Mouse (Mus musculus): Measurements from ENCODE around the gene Stat2.
"Not testable (repeated sequence)": the region's sequence is repeated elsewhere in the genome, so short reads cannot be mapped to it uniquely, and the experiment has no call there.

The Stat2 gene

GRCm38 (mm10) chr10:128258953-128259352, 11.4 kb upstream of the Stat2 start:
- DNase-seq (ENCODE audit: low read depth, low spot score) = no peak

- no peak for DNase-seq (ENCODE audit: low read depth, low spot score)
These were observed 10.4 kb upstream of the Stat2 start for GRCm38 (mm10) chr10:128259946-128260345.

GRCm38 (mm10) chr10:128260376-128260775, 10.0 kb upstream of the Stat2 start:
- not testable (repeated sequence) for DNase-seq (ENCODE audit: low read depth, low spot score)

GRCm38 (mm10) chr10:128262300-128262699, 8.1 kb upstream of the Stat2 start:
- no peak for DNase-seq (ENCODE audit: low read depth, low spot score)

GRCm38 (mm10) chr10:128263393-128264310, 6.7 kb upstream of the Stat2 start:
- DNase-seq (ENCODE audit: low read depth, low spot score) = no peak

- DNase-seq (ENCODE audit: low read depth, low spot score) = no peak
These were observed 2.0 kb upstream of the Stat2 start, which contains the start of gene Apof for GRCm38 (mm10) chr10:128268371-128268770. Apof (plus strand) TSS chr10:128268671.

GRCm38 (mm10) chr10:128269206-128269910, 1.0 kb upstream of the Stat2 start:
- DNase-seq (ENCODE audit: low read depth, low spot score) = no peak

- DNase-seq (ENCODE audit: low read depth, low spot score) = no peak
These were observed 507 bp downstream of the Stat2 start for GRCm38 (mm10) chr10:128270866-128271265.

- DNase-seq (ENCODE audit: low read depth, low spot score) = no peak
These were observed 1.5 kb downstream of the Stat2 start for GRCm38 (mm10) chr10:128271883-128272282.

- DNase-seq (ENCODE audit: low read depth, low spot score) = not testable (repeated sequence)
These were observed 2.6 kb downstream of the Stat2 start for GRCm38 (mm10) chr10:128272819-128273439.

- not testable (repeated sequence) for DNase-seq (ENCODE audit: low read depth, low spot score)
These were observed 5.0 kb downstream of the Stat2 start for GRCm38 (mm10) chr10:128275374-128275773.

GRCm38 (mm10) chr10:128278158-128278557, 7.8 kb downstream of the Stat2 start:
- DNase-seq (ENCODE audit: low read depth, low spot score) = no peak

GRCm38 (mm10) chr10:128280943-128281342, 10.6 kb downstream of the Stat2 start:
- DNase-seq (ENCODE audit: low read depth, low spot score) = no peak

- no peak for DNase-seq (ENCODE audit: low read depth, low spot score)
These were observed 11.3 kb downstream of the Stat2 start for GRCm38 (mm10) chr10:128281682-128282081.

- DNase-seq (ENCODE audit: low read depth, low spot score) = no peak
These were observed 12.6 kb downstream of the Stat2 start for GRCm38 (mm10) chr10:128282886-128283450.

- DNase-seq (ENCODE audit: low read depth, low spot score) = peak; percentile 69
These were observed 13.5 kb downstream of the Stat2 start for GRCm38 (mm10) chr10:128283604-128284579.

- DNase-seq (ENCODE audit: low read depth, low spot score) = not testable (repeated sequence)
These were observed 20.2 kb downstream of the Stat2 start for GRCm38 (mm10) chr10:128290594-128290993.

GRCm38 (mm10) chr10:128296370-128297090, 26.2 kb downstream of the Stat2 start:
- no peak for DNase-seq (ENCODE audit: low read depth, low spot score)

- DNase-seq (ENCODE audit: low read depth, low spot score) = no peak
These were observed 26.9 kb downstream of the Stat2 start for GRCm38 (mm10) chr10:128297221-128297620.

- DNase-seq (ENCODE audit: low read depth, low spot score) = no peak
These were observed 27.3 kb downstream of the Stat2 start for GRCm38 (mm10) chr10:128297622-128298021.
